Mouse (Mus musculus): Measurements from ENCODE around the gene Cfap57.
"Not testable (repeated sequence)": the region's sequence is repeated elsewhere in the genome, so short reads cannot be mapped to it uniquely, and the experiment has no call there.

The Cfap57 gene

DNA sequence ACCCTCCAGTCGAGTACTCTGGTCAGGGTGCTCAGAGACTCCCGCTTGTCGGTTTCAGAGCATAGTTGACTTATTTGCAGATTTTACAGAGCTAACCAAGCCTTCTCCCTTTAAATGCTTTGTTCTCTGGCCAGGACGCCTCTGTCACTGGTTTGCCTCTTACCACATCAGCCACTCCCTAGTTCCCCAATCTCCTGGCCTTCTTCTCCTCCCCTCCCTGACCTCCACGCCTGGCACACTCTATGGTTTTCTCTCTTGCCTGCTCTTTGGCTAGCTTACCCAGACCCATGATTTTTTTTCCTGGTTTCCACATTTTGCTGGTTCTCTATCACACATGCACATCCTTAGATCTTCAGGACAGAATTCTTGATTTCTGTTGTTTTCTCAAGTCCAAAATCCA, 102.4 kb downstream of the Cfap57 start:
- no peak for DNase-seq (ENCODE audit: low read depth)

DNA sequence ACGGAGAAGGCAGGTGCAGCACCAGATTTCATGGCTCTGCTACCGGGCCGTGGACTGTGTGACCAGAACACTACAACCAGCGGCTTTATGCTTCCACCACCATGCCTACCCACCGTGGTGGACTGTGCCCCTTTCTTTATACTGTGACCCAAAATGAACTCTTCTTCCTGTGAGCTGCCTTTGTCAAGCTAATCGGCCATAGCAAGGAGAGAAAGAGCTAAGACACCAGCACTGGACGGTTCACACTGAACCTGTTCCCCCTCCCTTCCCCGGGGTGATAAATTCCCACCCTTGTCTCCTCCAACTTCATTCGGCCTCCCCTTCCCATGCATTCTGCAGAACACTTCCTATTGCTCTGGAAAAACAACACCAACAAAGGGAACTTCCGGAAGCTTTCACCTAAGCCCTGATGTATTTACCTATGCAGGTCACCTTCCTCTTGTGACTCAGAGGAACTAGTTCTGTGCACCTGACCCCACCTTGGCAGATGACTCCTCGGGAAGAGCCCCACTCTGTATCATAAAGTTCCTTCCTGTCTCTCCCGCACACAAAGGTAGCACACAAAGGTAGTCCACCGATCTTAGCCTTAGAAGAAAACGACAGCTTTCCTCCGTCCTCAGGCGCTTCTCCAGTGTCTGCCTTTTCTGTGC, 103.0 kb downstream of the Cfap57 start:
- DNase-seq (ENCODE audit: low read depth), result no peak

DNA sequence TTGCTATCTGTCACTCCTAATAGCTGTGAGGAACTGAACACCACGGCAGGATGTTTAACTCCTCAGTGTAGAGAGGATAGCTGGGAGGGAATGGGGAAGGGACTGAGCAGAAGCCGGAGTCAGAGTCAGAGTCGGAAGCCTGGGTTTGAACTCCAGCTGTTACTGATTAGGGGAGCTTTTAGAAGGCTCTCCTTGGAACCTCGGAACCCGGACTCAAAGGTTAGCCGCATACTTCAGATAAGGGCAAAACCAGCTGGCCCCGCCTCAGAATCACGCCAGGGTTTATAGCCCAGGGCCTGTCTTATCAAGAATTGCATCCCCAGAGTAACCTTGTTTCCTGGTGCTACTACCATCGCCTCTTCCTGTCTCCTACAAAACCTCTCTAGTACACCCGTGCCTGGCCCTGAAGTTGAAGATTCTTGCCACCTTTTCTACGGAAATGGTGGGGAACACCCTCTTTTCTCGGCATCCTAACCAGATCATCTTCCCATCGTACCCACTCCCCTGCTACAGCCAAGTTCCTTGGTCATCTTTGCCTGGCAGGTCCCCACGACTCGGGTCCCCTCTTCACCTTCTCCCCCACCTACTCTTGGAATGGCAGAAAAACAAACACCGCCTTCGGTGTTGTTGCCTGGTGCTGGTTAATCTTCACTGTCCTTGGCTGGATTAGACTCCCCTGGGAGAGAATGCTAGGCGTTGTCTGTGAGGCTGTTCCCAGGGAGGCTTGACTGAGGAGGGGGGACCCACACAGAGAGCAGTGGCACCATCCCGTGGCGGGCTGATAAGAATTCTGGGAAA, 103.7 kb downstream of the Cfap57 start:
- DNase-seq (ENCODE audit: low read depth), result peak; percentile 16

- no peak for DNase-seq (ENCODE audit: low read depth)
Observed at GRCm38 (mm10) chr4:118509050-118509449, 111.5 kb downstream of the Cfap57 start.

- DNase-seq (ENCODE audit: low read depth), result not testable (repeated sequence)
Observed at GRCm38 (mm10) chr4:118507171-118507570, 113.4 kb downstream of the Cfap57 start.

GRCm38 (mm10) chr4:118505551-118505950, 115.0 kb downstream of the Cfap57 start:
- DNase-seq (ENCODE audit: low read depth), result no peak
